Mouse (Mus musculus): ENCODE measurements around the gene Mapk9. TPM values are rescaled to one million over a fixed set of nuclear protein-coding genes. Genes with fewer than 3 reads are reported as not detected.

Gene Mapk9
- polyA plus RNA-seq, 1 experiment from 2014 or later = 47.2 TPM

- Histone ChIP-seq H3K4me2 (replicated peaks) (no peak overlapping the region), H3K4me3 (no peak overlapping the region), H3K27me3 (no peaks in the 10 kb centered on the region), H3K9ac (replicated peaks) (no peak overlapping the region), H3K27ac (replicated peaks) (no peak overlapping the region), H3K36me3 (peaks cover 30% of the 10 kb centered on the region), H3K4me1 (peaks cover 19% of the 10 kb centered on the region), H3K9me3 (no peaks in the 10 kb centered on the region)
- WGBS = 91% methylated on average over 2 of the region's 2 CpGs
- ATAC-seq (replicated peaks) = no peak
These were observed 25.0 kb upstream of the Mapk9 start for GRCm38 (mm10) chr11:49821546-49821945.

GRCm38 (mm10) chr11:49822337-49822736, 24.2 kb upstream of the Mapk9 start:
- WGBS = 94% methylated on average over 2 of the region's 2 CpGs
- peaks cover 32% of the 10 kb centered on the region for H3K36me3 ChIP-seq
- no peak for ATAC-seq (replicated peaks)
- no peaks in the 10 kb centered on the region for H3K9me3 ChIP-seq
- peaks cover 19% of the 10 kb centered on the region for H3K4me1 ChIP-seq
- no peak overlapping the region for H3K4me3 ChIP-seq
- no peak overlapping the region for H3K4me2 ChIP-seq (replicated peaks)
- no peaks in the 10 kb centered on the region for H3K27me3 ChIP-seq
- H3K27ac ChIP-seq (replicated peaks) = no peak overlapping the region
- H3K9ac ChIP-seq (replicated peaks) = no peak overlapping the region

- Histone ChIP-seq H3K27me3 (no peaks in the 10 kb centered on the region), H3K27ac (replicated peaks) (no peak overlapping the region), H3K9me3 (no peaks in the 10 kb centered on the region), H3K4me2 (replicated peaks) (no peak overlapping the region), H3K4me3 (no peak overlapping the region), H3K9ac (replicated peaks) (no peak overlapping the region), H3K36me3 (peaks cover 33% of the 10 kb centered on the region), H3K4me1 (0 out of 2 replicates have a peak, but pooled peaks cover 3% of the 10 kb centered on the region)
- ATAC-seq (replicated peaks) = no peak
- 45% methylated on average over 2 of the region's 2 CpGs for WGBS
These were observed 21.7 kb upstream of the Mapk9 start for GRCm38 (mm10) chr11:49824896-49825295.

- no peak for ATAC-seq (replicated peaks)
- no peaks in the 10 kb centered on the region for H3K27me3 ChIP-seq
- WGBS = 50% methylated on average over 6 of the region's 6 CpGs
- no peaks in the 10 kb centered on the region for H3K4me1 ChIP-seq
- H3K9ac ChIP-seq (replicated peaks) = no peak overlapping the region
- H3K9me3 ChIP-seq = no peaks in the 10 kb centered on the region
- no peak overlapping the region for H3K27ac ChIP-seq (replicated peaks)
- no peak overlapping the region for H3K4me2 ChIP-seq (replicated peaks)
- peaks cover 38% of the 10 kb centered on the region for H3K36me3 ChIP-seq
- H3K4me3 ChIP-seq = no peak overlapping the region
These were observed 19.3 kb upstream of the Mapk9 start for GRCm38 (mm10) chr11:49827243-49827642.

GRCm38 (mm10) chr11:49829176-49829745, 17.3 kb upstream of the Mapk9 start:
- Histone ChIP-seq H3K36me3 (peaks cover 34% of the 10 kb centered on the region), H3K4me1 (no peaks in the 10 kb centered on the region), H3K9me3 (no peaks in the 10 kb centered on the region), H3K27me3 (no peaks in the 10 kb centered on the region), H3K4me3 (no peak overlapping the region), H3K4me2 (replicated peaks) (no peak overlapping the region), H3K9ac (replicated peaks) (no peak overlapping the region), H3K27ac (replicated peaks) (no peak overlapping the region)
- no peak for ATAC-seq (replicated peaks)
- 81% methylated on average over 7 of the region's 7 CpGs for WGBS

- Histone ChIP-seq H3K9ac (replicated peaks) (no peak overlapping the region), H3K4me3 (no peak overlapping the region), H3K4me2 (replicated peaks) (no peak overlapping the region), H3K27ac (replicated peaks) (no peak overlapping the region), H3K4me1 (no peaks in the 10 kb centered on the region), H3K9me3 (no peaks in the 10 kb centered on the region), H3K27me3 (no peaks in the 10 kb centered on the region), H3K36me3 (peaks cover 27% of the 10 kb centered on the region)
- WGBS = 89% methylated on average over 12 of the region's 12 CpGs
- no peak for ATAC-seq (replicated peaks)
These were observed 14.6 kb upstream of the Mapk9 start for GRCm38 (mm10) chr11:49831980-49832379.

- no peak for ATAC-seq (replicated peaks)
- Histone ChIP-seq H3K9ac (replicated peaks) (no peak overlapping the region), H3K36me3 (peaks cover 24% of the 10 kb centered on the region), H3K27ac (replicated peaks) (no peak overlapping the region), H3K4me1 (no peaks in the 10 kb centered on the region), H3K27me3 (no peaks in the 10 kb centered on the region), H3K9me3 (no peaks in the 10 kb centered on the region), H3K4me2 (replicated peaks) (no peak overlapping the region), H3K4me3 (no peak overlapping the region)
- 91% methylated on average over 5 of the region's 5 CpGs for WGBS
These were observed 13.6 kb upstream of the Mapk9 start for GRCm38 (mm10) chr11:49832962-49833361.

GRCm38 (mm10) chr11:49834248-49834647, 12.3 kb upstream of the Mapk9 start:
- peaks cover 24% of the 10 kb centered on the region for H3K36me3 ChIP-seq
- ATAC-seq (replicated peaks) = no peak

GRCm38 (mm10) chr11:49835257-49835956, 11.1 kb upstream of the Mapk9 start:
- Histone ChIP-seq H3K4me2 (replicated peaks) (no peak overlapping the region), H3K36me3 (peaks cover 24% of the 10 kb centered on the region), H3K27me3 (no peaks in the 10 kb centered on the region), H3K4me1 (no peaks in the 10 kb centered on the region), H3K9me3 (no peaks in the 10 kb centered on the region), H3K27ac (replicated peaks) (no peak overlapping the region), H3K4me3 (no peak overlapping the region), H3K9ac (replicated peaks) (no peak overlapping the region)
- WGBS = 94% methylated on average over 11 of the region's 11 CpGs
- ATAC-seq (replicated peaks) = no peak

More at GRCm38 (mm10) chr11:49834248-49834647, 12.3 kb upstream of the Mapk9 start:
- Histone ChIP-seq H3K4me2 (replicated peaks) (no peak overlapping the region), H3K4me1 (no peaks in the 10 kb centered on the region), H3K9me3 (no peaks in the 10 kb centered on the region), H3K9ac (replicated peaks) (no peak overlapping the region), H3K27me3 (no peaks in the 10 kb centered on the region), H3K27ac (replicated peaks) (no peak overlapping the region), H3K4me3 (no peak overlapping the region)
- WGBS = 84% methylated on average over 6 of the region's 6 CpGs

GRCm38 (mm10) chr11:49837717-49838407, 8.7 kb upstream of the Mapk9 start:
- H3K4me2 ChIP-seq (replicated peaks) = no peak overlapping the region
- no peaks in the 10 kb centered on the region for H3K9me3 ChIP-seq
- no peak; the same call in 1 of the 2 replicates for ATAC-seq (replicated peaks)
- no peak overlapping the region for H3K4me3 ChIP-seq
- no peak overlapping the region for H3K27ac ChIP-seq (replicated peaks)
- H3K36me3 ChIP-seq = peaks cover 18% of the 10 kb centered on the region
- 30% methylated on average over 13 of the region's 13 CpGs for WGBS
- H3K9ac ChIP-seq (replicated peaks) = no peak overlapping the region
- H3K4me1 ChIP-seq = no peaks in the 10 kb centered on the region
- H3K27me3 ChIP-seq = no peaks in the 10 kb centered on the region

- Histone ChIP-seq H3K4me3 (no peak overlapping the region), H3K27ac (replicated peaks) (no peak overlapping the region), H3K27me3 (no peaks in the 10 kb centered on the region), H3K9ac (replicated peaks) (no peak overlapping the region), H3K4me2 (replicated peaks) (no peak overlapping the region), H3K4me1 (peaks cover 2% of the 10 kb centered on the region; the same call in 1 of the 2 replicates), H3K9me3 (no peaks in the 10 kb centered on the region), H3K36me3 (no peaks in the 10 kb centered on the region)
- ATAC-seq (replicated peaks) = no peak
- 71% methylated on average over 1 of the region's 1 CpGs for WGBS
These were observed 5.9 kb upstream of the Mapk9 start for GRCm38 (mm10) chr11:49840666-49841065.

GRCm38 (mm10) chr11:49841886-49842285, 4.7 kb upstream of the Mapk9 start:
- no peak overlapping the region for H3K4me3 ChIP-seq
- no peaks in the 10 kb centered on the region for H3K27me3 ChIP-seq
- H3K9me3 ChIP-seq = no peaks in the 10 kb centered on the region
- peaks cover 7% of the 10 kb centered on the region for H3K4me1 ChIP-seq
- WGBS = 84% methylated on average over 1 of the region's 1 CpGs
- no peak overlapping the region for H3K9ac ChIP-seq (replicated peaks)
- H3K27ac ChIP-seq (replicated peaks) = no peak overlapping the region
- no peak for ATAC-seq (replicated peaks)
- no peaks in the 10 kb centered on the region for H3K36me3 ChIP-seq
- H3K4me2 ChIP-seq (replicated peaks) = no peak overlapping the region
